Mouse (Mus musculus) intestine, embryonic 16.5 days (tissue): ENCODE results near the gene Olfr1260. TPM values are rescaled to one million over a fixed set of nuclear protein-coding genes. Genes with fewer than 3 reads are reported as not detected.

Source experiments
- polyA plus RNA-seq: library from polyadenylated mRNA; unstranded; fragments of >200 nt; fragmentation: Nextera tagmentation; extraction: Ambion mirVana; gene quantifications from 2 replicates; pipeline ENCODE4 v1.2.1, GENCODE M21; 2015

The Olfr1260 gene
- polyA plus RNA-seq, 1 experiment from 2014 or later: not detected

Other genes with a start within 250 kb of the Olfr1260 start
- not detected in 2 replicates for gene Olfr1252, start 249.3 kb upstream of the Olfr1260 start, polyA plus RNA-seq
- gene Olfr1253, start 217.2 kb upstream of the Olfr1260 start, polyA plus RNA-seq: not detected in 2 replicates
- gene Olfr1254, start 180.7 kb upstream of the Olfr1260 start, polyA plus RNA-seq: not detected in 2 replicates
- not detected in 2 replicates for gene Olfr1255, start 162.3 kb upstream of the Olfr1260 start, polyA plus RNA-seq
- gene Olfr1256, start 132.8 kb upstream of the Olfr1260 start, polyA plus RNA-seq: not detected in 2 replicates
- not detected in 2 replicates for gene Olfr48, start 126.1 kb upstream of the Olfr1260 start, polyA plus RNA-seq
- gene Olfr1257, start 95.9 kb upstream of the Olfr1260 start, polyA plus RNA-seq: not detected in 2 replicates
- gene Olfr1258, start 47.0 kb upstream of the Olfr1260 start, polyA plus RNA-seq: not detected in 2 replicates
- not detected in 2 replicates for gene Olfr1259, start 25.7 kb upstream of the Olfr1260 start, polyA plus RNA-seq
- gene Olfr1261, start 16.9 kb downstream of the Olfr1260 start, polyA plus RNA-seq: not detected in 2 replicates
- not detected in 2 replicates for gene Olfr1262, start 25.8 kb downstream of the Olfr1260 start, polyA plus RNA-seq
- gene Olfr1263, start 37.8 kb downstream of the Olfr1260 start, polyA plus RNA-seq: not detected in 2 replicates
- gene Olfr1264, start 51.2 kb downstream of the Olfr1260 start, polyA plus RNA-seq: not detected in 2 replicates
- not detected in 2 replicates for gene Olfr1265, start 61.0 kb downstream of the Olfr1260 start, polyA plus RNA-seq
- gene Olfr140, start 89.3 kb downstream of the Olfr1260 start, polyA plus RNA-seq: not detected in 2 replicates
- not detected in 2 replicates for gene Olfr1269, start 147.1 kb downstream of the Olfr1260 start, polyA plus RNA-seq
- gene Olfr32, start 168.0 kb downstream of the Olfr1260 start, polyA plus RNA-seq: not detected in 2 replicates
- gene Olfr1270, start 178.8 kb downstream of the Olfr1260 start, polyA plus RNA-seq: not detected in 2 replicates